Mouse (Mus musculus): ENCODE data around the gene Itga2. TPM values are rescaled to one million over a fixed set of nuclear protein-coding genes. Genes with fewer than 3 reads are reported as not detected.

The Itga2 gene
- polyA plus RNA-seq, 1 experiment: 2.1 TPM

DNA sequence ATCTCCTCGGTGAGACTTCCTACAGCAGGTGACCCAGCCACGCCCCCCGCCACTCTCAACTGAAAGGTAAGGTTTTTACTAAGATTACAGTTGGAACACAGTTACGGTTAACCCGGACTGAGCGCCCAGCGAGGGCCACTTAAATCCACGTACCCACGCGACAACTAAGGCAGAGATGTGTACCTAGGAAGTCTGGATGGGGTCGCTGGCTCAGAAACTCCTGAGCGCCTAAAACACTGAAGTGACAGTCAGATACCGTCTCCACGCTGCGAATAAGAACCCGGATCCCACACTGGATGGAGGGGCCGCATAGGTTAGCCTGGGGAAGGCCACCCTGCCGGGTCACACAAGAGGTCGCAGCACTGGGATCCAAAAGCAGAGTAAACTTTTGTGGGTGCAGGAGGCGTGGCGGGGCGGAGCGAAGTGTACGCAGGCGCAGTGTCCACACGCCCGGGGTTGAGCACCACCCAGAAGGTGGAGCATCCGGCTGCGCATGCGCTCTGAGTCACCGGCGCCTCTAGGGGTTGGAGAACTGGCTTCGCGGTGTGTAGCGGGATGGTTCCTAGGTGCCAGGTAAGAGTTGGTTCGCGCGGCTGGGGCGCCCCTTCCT is 114.0 kb downstream of the Itga2 start, which contains the start of gene Mocs2:
Gene Mocs2, plus strand, starts transcription at position 486 of the 610 bp plus-strand sequence.
- TF ChIP-seq POLR2A (IDR thresholded peaks at IDR 0.05; ENCODE audit: borderline replicate concordance, extremely low read depth, insufficient read depth, insufficient read length, poor library complexity, severe bottlenecking) (peak; percentile 25; the same call in 1 of the 2 replicates), CTCF (IDR thresholded peaks at IDR 0.05; ENCODE audit: borderline replicate concordance, extremely low read depth, insufficient read depth, insufficient read length) (no peak)
- peak; percentile 96 for DNase-seq (ENCODE audit: low read depth)

DNA sequence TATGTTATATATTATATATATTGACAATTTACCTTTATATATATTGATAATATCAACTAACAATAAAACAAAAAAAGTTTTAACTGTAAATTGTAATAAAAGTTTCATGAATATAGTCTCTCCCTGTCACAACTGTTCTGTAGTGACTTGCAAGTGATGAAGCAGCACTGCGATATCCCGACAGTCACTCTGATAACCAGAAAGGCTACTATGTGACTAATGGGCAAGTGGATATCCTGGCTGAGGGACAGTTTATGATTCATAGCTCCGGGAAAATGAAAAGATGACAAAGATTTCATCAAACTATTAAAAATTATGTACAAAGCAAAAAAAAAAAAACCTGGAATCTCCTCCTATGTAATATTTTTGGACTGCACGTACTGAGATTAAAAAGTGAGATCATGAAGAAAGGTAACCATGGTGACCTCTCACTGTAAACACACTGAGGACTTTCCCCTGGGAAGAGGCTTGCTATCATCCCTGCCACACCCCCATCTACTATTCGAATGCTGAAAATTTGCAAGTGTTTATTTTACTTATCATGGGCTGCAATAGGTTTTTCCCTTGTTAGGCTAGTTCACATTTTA is 122.2 kb downstream of the Itga2 start:
- TF ChIP-seq CTCF (IDR thresholded peaks at IDR 0.05; ENCODE audit: borderline replicate concordance, extremely low read depth, insufficient read depth, insufficient read length) (no peak), POLR2A (IDR thresholded peaks at IDR 0.05; ENCODE audit: borderline replicate concordance, extremely low read depth, insufficient read depth, insufficient read length, poor library complexity, severe bottlenecking) (no peak)
- DNase-seq (ENCODE audit: low read depth): no peak

DNA sequence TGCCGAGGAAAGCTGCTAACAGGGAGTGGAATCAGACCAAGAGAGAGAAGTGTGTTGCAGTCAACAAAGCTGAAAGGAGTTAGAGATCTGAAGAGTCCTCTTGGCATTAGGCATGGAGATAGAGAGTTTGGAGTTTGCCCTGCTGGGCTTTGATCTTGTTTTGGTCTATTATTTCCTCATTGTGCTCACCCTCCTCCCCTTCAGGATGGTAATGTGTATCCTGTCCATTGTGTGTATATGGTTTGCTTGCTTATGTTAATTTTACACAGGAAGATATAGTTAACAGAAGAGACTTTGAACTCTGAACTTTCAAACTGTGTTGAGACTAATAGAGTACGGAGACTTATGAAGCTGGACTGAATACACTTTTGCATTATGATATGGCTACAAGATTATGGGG is 128.9 kb downstream of the Itga2 start:
- no peak for TF ChIP-seq POLR2A (IDR thresholded peaks at IDR 0.05; ENCODE audit: borderline replicate concordance, extremely low read depth, insufficient read depth, insufficient read length, poor library complexity, severe bottlenecking)
- no peak for TF ChIP-seq CTCF (IDR thresholded peaks at IDR 0.05; ENCODE audit: borderline replicate concordance, extremely low read depth, insufficient read depth, insufficient read length)
- DNase-seq (ENCODE audit: low read depth): no peak

DNA sequence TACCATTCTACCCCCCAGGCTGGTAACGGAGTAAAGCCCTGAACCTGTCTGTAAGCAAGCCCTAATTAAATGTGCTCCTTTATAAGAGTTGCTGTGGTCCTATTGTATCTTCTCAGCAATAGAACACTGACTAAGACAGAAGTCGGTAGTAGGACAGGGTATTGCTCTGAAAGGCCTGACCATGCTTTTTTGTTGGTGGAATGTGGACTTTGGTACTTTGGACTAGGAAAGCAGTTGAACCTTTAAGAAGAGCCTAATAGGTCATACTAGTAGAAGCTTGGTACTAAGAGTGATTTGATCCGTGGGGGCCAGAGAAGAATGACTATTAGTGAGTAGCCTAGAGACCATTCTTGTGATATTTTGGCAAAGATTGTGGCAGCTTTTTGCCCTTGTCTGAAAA is 130.0 kb downstream of the Itga2 start:
- TF ChIP-seq CTCF (IDR thresholded peaks at IDR 0.05; ENCODE audit: borderline replicate concordance, extremely low read depth, insufficient read depth, insufficient read length) (no peak), POLR2A (IDR thresholded peaks at IDR 0.05; ENCODE audit: borderline replicate concordance, extremely low read depth, insufficient read depth, insufficient read length, poor library complexity, severe bottlenecking) (no peak)
- no peak for DNase-seq (ENCODE audit: low read depth)

DNA sequence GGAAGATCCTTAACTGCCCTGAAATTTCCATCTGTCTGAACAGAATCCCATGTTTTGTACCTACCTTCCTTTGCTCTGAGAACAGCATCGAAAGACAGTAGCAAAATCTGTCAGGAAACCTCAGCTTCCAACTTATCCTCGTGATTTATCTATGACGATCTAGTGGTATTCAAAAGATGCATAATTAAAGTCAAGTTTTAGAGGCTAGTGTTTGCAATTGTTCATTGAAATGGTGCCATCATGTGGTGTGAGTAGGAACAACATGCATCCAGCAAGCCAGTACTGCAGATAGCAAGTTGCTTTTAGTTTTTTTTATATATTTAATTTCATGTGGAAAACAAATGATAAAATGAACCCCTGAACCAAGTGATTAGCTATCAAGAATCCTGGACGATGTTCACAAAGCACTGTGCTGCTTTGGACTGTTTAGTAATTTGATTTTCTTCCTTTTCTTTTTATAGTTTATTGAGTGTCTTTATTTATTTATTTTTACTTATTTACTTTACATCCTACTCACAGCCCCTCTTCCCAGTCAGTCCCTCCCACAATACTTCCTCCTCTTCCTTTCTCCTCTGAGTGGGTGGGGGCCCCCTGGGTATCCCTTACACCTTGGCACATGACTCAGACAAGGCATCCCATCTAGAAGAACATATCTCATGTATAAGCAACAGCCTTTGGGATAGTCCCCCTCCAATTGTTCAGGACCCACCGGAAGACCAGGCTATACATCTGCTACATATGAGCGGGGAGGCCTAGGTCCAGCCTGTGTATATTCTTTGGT is 138.5 kb downstream of the Itga2 start:
- DNase-seq (ENCODE audit: low read depth): peak; percentile 84
- no peak for TF ChIP-seq POLR2A (IDR thresholded peaks at IDR 0.05; ENCODE audit: borderline replicate concordance, extremely low read depth, insufficient read depth, insufficient read length, poor library complexity, severe bottlenecking)
- peak; percentile 61; the same call in 1 of the 2 replicates for TF ChIP-seq CTCF (IDR thresholded peaks at IDR 0.05; ENCODE audit: borderline replicate concordance, extremely low read depth, insufficient read depth, insufficient read length)

DNA sequence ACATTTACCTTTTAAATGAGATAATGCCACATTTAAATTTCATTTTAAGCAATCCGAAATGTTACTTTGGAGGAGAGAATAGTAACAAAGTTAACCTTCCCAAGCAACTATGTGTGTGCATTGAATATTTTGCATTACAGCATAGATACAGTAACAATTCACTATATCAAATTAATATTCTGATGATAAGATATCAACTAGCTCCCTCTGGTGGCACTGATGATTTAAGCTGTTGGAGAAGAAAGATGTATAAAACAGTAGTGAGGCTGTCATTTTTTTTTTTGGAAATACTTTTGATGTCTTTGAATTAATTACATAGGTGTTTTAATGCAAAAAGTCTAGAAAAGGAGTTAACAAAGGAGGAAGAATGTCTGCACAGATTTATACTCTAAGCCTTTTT is 140.4 kb downstream of the Itga2 start:
- no peak for TF ChIP-seq CTCF (IDR thresholded peaks at IDR 0.05; ENCODE audit: borderline replicate concordance, extremely low read depth, insufficient read depth, insufficient read length)
- TF ChIP-seq POLR2A (IDR thresholded peaks at IDR 0.05; ENCODE audit: borderline replicate concordance, extremely low read depth, insufficient read depth, insufficient read length, poor library complexity, severe bottlenecking): no peak
- DNase-seq (ENCODE audit: low read depth): peak; percentile 51

Other genes with a start within 250 kb of the Itga2 start
- 58.1 and 61.9 TPM in 2 replicates for gene Mocs2, start 113.9 kb downstream of the Itga2 start, polyA plus RNA-seq (2012; rRNA removed)
- gene Pelo, start 158.1 kb upstream of the Itga2 start, polyA plus RNA-seq (2012; rRNA removed): 30.2 and 33.7 TPM in 2 replicates
- 0.92 and 1.1 TPM in 2 replicates for gene Gm49395, start 169.8 kb upstream of the Itga2 start, polyA plus RNA-seq (2012; rRNA removed)
- 2.0 and 3.8 TPM in 2 replicates for gene Itga1, start 169.9 kb upstream of the Itga2 start, polyA plus RNA-seq (2012; rRNA removed)

Measured in brain, embryonic 14.5 days (tissue).